Mouse (Mus musculus) lung, postnatal 25 days (tissue): ENCODE results near the gene Ckap2.
"Not testable (repeated sequence)": the region's sequence is repeated elsewhere in the genome, so short reads cannot be mapped to it uniquely, and the experiment has no call there.

Experiments used
- DNase-seq: peaks from one replicate; pipeline ENCODE4 v3.0.0; 2022; ENCODE audit warnings: low spot score

Gene Ckap2

DNA sequence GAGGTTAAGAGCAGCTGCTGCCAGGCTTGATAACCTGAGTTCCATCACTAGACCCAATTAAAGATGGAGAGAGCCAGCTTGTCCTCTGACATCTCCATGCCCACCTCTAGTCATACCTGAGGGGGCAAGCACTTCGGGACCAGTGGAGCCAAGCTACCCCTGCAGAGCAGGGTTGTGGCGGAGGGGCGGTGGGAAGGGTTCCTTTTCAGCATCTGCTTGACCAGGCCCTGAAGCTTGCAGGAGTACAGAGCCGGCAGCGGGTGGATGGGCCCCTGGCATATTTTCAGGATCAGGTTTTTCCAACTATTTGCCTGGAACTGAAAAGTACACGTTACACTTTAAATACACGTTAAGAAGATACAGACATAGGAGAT is 37.3 kb downstream of the Ckap2 start:
- no peak for DNase-seq

- DNase-seq: no peak
These were observed 37.8 kb downstream of the Ckap2 start for GRCm38 (mm10) chr8:22147706-22148366.

- DNase-seq: no peak
These were observed 39.8 kb downstream of the Ckap2 start for GRCm38 (mm10) chr8:22145831-22146230.

- no peak for DNase-seq
These were observed 41.7 kb downstream of the Ckap2 start for GRCm38 (mm10) chr8:22143764-22144491.

GRCm38 (mm10) chr8:22142592-22142991 is 43.0 kb downstream of the Ckap2 start:
- DNase-seq: no peak

DNA sequence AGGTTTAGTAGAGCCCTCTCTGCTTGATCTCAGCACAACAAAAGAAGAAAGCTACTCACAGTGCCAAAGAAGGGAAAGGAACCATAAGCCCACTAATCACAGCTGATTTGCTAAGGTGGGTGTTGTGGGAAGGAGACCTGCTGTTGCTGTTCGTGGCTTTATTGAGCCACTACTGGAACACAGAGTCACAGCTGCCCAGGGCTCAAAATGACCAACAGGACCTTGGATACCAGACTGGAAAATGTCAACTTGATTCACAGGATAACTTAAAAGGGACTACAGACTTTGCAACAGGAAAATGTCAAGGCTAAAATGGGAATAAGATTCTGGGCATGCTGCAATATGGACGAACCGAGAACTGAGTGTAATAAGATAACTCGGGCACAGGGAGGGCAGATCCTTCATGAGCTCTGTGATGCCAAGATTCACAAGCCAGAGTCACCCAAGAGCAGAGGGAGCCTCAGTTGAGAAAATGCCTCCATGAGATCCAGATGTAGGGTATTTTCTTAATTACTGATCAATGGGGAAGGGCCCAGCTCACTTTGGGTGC is 43.7 kb downstream of the Ckap2 start:
- no peak for DNase-seq

GRCm38 (mm10) chr8:22136462-22136861 is 49.2 kb downstream of the Ckap2 start:
- not testable (repeated sequence) for DNase-seq

DNA sequence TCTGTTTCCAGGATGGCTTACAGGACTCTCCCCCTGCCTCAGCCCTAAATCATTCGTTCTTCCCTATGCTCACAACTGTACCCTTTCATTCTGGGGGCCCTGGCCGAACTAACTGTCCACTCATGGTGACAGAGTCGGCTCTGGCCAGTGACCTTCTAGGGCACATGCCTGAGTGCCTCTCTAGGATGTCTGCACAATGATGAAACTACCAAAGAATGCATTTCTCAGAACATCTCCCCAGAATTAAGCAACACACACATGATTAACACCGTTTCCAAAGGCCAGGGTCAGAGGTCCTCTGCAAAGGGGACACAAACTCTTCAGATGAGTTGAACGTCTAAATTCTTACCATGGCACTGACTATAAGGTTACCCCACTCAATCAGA is 50.9 kb downstream of the Ckap2 start:
- DNase-seq: no peak

DNA sequence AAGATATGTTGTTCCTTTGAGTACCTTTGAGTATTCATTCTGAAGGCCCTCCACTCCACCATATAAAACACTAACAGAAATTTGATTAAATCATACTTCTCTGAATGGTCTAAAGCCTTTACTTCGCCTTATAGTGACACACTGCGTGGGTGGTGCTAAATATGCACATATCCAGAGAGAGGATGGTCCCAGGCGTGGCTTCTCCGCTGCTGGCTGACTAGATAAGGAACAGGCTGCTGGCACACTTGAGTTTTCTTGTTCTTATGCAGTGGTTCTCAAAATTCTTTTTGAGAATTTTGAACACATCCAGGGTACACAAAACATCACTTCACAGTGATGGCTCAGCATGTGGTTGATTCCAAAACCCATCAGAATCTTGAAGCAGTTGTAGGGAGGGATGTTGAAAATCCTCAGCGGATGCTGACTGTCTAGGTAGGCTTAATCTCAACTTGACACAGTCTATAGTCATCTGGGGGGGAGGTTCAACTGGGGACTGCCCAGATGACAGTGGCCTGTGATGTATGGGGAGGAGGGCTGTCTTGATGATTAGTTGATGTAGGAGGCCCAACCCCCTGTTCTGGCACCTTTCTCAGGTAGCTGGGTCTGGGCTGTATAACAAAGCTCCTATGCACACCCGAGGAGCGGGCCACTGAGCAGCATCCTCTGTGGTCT is 51.4 kb downstream of the Ckap2 start:
- no peak for DNase-seq

DNA sequence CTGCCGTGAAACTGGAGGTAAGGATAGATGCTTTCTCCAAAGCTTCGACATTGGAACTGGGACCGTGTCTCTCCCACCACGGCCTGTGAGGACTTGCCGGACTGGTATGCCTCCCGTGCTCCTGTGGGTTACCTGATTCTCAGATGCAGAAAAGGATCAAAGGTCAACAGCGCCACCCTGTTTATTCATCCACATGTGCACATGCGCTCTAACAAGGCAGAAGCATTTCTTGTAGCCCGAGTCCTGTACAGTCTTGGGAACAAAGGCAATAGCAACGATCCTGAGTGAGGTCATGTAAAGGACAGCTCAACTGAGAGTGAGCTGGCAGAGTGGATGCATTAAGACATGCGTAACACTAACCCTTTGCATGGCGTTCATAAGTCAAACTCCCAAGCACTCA is 53.6 kb downstream of the Ckap2 start:
- DNase-seq: no peak

- DNase-seq: peak; percentile 28
These were observed 61.1 kb downstream of the Ckap2 start, which contains the start of gene Nek5 for GRCm38 (mm10) chr8:22124220-22125152. TSS of gene Nek5 (minus strand) at chr8:22125053.
